Mouse (Mus musculus) heart, embryonic 10.5 days (tissue): ENCODE measurements around the gene Ear6. TPM values are rescaled to one million over a fixed set of nuclear protein-coding genes. Genes with fewer than 3 reads are reported as not detected.
"Not testable (repeated sequence)": the region's sequence is repeated elsewhere in the genome, so short reads cannot be mapped to it uniquely, and the experiment has no call there.

Source experiments
- DNase-seq: peaks from one replicate; pipeline ENCODE4 v3.0.0-alpha.2; 2017; ENCODE audit warnings: low spot score
- H3K27ac ChIP-seq: fragments of 300-500 bp; sonication (generic); 2 replicates; pipeline ENCODE4 v1.5.1; 2016; ENCODE audit warnings: mild to moderate bottlenecking
- H3K27me3 ChIP-seq: fragments of 300-500 bp; sonication (generic); 2 replicates; pipeline ENCODE4 v1.6.1; 2016; ENCODE audit warnings: mild to moderate bottlenecking; ENCODE audit not compliant: poor library complexity, insufficient read depth, severe bottlenecking
- H3K36me3 ChIP-seq: fragments of 300-500 bp; sonication (generic); 2 replicates; pipeline ENCODE4 v1.6.1; 2016; ENCODE audit warnings: mild to moderate bottlenecking, moderate library complexity
- H3K4me1 ChIP-seq: fragments of 300-500 bp; sonication (generic); 2 replicates; pipeline ENCODE4 v1.6.1; 2016; ENCODE audit warnings: mild to moderate bottlenecking
- H3K4me3 ChIP-seq: fragments of 300-500 bp; sonication (generic); 2 replicates; pipeline ENCODE4 v1.5.1; 2016; ENCODE audit warnings: mild to moderate bottlenecking, moderate library complexity
- H3K9me3 ChIP-seq: fragments of 300-500 bp; sonication (generic); 2 replicates; pipeline ENCODE4 v1.6.1; 2016; ENCODE audit warnings: mild to moderate bottlenecking, moderate library complexity
- WGBS: fragments of 180-500 bp; shearing (Covaris S2); methylation state at CpG from one replicate; pipeline ENCODE4 v1.1.7; 2016; 5-methylcytosine and 5-hydroxymethylcytosine counted together
- polyA plus RNA-seq: library from polyadenylated mRNA; unstranded; fragments of >200 nt; fragmentation: Nextera tagmentation; extraction: Ambion mirVana; gene quantifications from 2 replicates; pipeline ENCODE4 v1.2.1, GENCODE M21; 2016

The Ear6 gene
- polyA plus RNA-seq = not detected in 2 replicates

DNA sequence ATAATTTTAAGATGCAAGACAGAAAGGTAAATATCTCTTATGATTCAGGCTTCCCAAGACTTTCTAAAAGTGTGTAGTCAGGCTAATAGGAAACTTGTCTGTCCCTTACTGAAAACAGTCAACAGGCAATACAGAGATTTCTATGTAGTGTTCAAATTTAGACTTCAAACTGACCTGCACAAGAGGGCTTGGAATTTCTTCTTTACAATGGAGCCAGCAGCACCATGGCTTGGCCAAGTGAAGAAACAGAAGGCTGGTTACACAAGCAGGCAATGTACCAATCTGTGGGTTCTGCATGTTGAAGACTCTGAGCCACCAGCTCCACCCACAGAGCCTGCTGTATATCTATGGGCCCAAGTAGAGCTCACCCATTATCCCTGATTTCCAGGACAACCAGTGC, at the start of gene Ear6:
Gene Ear6 (plus strand): TSS at position 301 of the 400 bp plus-strand sequence.
- no peak for DNase-seq
- Histone ChIP-seq H3K4me3 (no peak within 1 kb of the TSS), H3K4me1 (no peaks in the 10 kb centered on the region)

GRCm38 (mm10) chr14:51826625-51827024, 26.9 kb upstream of the Ear6 start:
- H3K4me1 ChIP-seq = no peaks in the 10 kb centered on the region
- WGBS = 56% methylated on average over 1 of the region's 1 CpGs

More for the DNA sequence above, at the start of gene Ear6:
- Histone ChIP-seq H3K36me3 (no peaks in the 10 kb centered on the region), H3K27me3 (no peaks in the 10 kb centered on the region), H3K9me3 (no peaks in the 10 kb centered on the region), H3K27ac (no peak within 1 kb of the TSS)

GRCm38 (mm10) chr14:51827842-51828241, 25.7 kb upstream of the Ear6 start:
- DNase-seq, H3K36me3 ChIP-seq, H3K9me3 ChIP-seq, H3K27me3 ChIP-seq, H3K27ac ChIP-seq, H3K4me3 ChIP-seq, H3K4me1 ChIP-seq: not testable (repeated sequence)
- 36% methylated on average over 5 of the region's 5 CpGs for WGBS

More at GRCm38 (mm10) chr14:51826625-51827024, 26.9 kb upstream of the Ear6 start:
- Histone ChIP-seq H3K4me3 (no peak overlapping the region), H3K9me3 (no peaks in the 10 kb centered on the region), H3K27ac (no peak overlapping the region), H3K36me3 (no peaks in the 10 kb centered on the region), H3K27me3 (no peaks in the 10 kb centered on the region)
- DNase-seq = no peak

DNA sequence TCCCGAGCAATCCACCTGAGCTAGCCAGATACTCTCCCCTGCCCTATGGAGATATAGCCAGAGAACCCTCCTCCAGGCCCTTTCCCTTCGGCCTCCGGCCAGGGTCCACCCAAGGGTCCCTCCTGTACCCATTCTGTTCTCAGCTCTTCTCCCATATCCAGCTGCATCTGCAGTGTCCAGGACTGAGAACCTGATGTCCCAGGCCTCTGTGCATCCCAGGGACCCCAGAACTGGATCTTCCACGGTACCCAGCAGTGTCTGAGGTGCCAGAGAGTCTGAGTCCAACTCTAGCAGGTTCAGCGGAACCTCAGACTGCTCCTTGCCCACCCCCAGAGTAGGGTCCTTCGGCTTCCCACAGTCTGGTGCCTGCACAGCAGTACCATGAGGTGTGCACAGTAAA, 24.3 kb upstream of the Ear6 start:
- H3K27me3 ChIP-seq = no peaks in the 10 kb centered on the region
- no peaks in the 10 kb centered on the region for H3K9me3 ChIP-seq
- no peak overlapping the region for H3K27ac ChIP-seq
- no peak overlapping the region for H3K4me3 ChIP-seq
- no peak for DNase-seq
- 67% methylated on average over 6 of the region's 6 CpGs for WGBS
- no peaks in the 10 kb centered on the region for H3K4me1 ChIP-seq
- no peaks in the 10 kb centered on the region for H3K36me3 ChIP-seq

- H3K9me3 ChIP-seq, H3K36me3 ChIP-seq, DNase-seq, H3K27me3 ChIP-seq, H3K4me3 ChIP-seq, H3K27ac ChIP-seq, H3K4me1 ChIP-seq: not testable (repeated sequence)
- 25% methylated on average over 2 of the region's 2 CpGs for WGBS
Measured at GRCm38 (mm10) chr14:51838480-51838879, 15.0 kb upstream of the Ear6 start.

DNA sequence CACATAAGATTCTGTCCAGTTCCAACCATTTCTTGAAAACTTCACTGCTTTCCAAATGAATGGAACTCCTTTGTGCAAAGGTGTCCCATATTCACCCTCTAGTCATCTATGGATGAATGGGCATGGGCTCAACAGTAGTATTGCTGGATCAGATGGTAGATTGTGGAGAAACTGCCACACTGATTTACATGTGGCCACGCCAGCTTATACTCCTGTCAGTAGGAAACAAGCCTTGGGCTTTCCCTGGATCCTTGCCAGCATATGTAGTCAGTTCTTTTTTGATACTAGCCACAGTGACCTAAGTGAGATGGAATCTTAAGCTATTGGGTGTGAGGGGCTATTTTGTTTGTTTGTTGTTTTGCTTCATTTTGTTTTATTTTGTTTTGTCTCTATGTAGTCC, 11.2 kb upstream of the Ear6 start:
- no peaks in the 10 kb centered on the region for H3K4me1 ChIP-seq
- no peak for DNase-seq
- 62% methylated on average over 1 of the region's 1 CpGs for WGBS
- no peaks in the 10 kb centered on the region for H3K36me3 ChIP-seq
- H3K27ac ChIP-seq = no peak overlapping the region
- no peaks in the 10 kb centered on the region for H3K9me3 ChIP-seq
- no peak overlapping the region for H3K4me3 ChIP-seq
- 0 out of 2 replicates have a peak, but pooled peaks cover 3% of the 10 kb centered on the region for H3K27me3 ChIP-seq

- H3K9me3 ChIP-seq = no peaks in the 10 kb centered on the region
- 0 out of 2 replicates have a peak, but pooled peaks cover 5% of the 10 kb centered on the region for H3K27me3 ChIP-seq
- 79% methylated on average over 2 of the region's 2 CpGs for WGBS
- H3K36me3 ChIP-seq = no peaks in the 10 kb centered on the region
- H3K27ac ChIP-seq = no peak overlapping the region
- no peak for DNase-seq
- H3K4me1 ChIP-seq = no peaks in the 10 kb centered on the region
- no peak overlapping the region for H3K4me3 ChIP-seq
Measured at GRCm38 (mm10) chr14:51842781-51843180, 10.7 kb upstream of the Ear6 start.

DNA sequence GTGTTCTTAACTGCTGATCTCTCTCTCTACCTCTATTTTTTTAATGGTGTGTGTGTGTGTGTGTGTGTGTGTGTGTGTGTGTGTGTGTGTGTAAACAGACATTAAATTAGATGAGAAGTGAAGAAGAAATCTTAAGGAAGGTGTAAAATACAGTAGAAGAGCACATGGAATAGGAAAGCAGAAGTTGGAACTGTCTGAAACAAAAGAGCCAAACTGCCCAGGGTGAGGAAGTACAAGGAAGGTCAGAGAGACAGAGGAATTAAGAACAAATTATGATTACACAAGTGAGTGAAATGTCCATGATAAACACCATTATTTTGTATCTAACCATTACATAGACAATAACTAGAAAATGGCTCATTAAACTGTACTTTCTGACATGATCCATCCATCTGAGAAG, 9.6 kb upstream of the Ear6 start:
- Histone ChIP-seq H3K4me3 (no peak overlapping the region), H3K27me3 (0 out of 2 replicates have a peak, but pooled peaks cover 5% of the 10 kb centered on the region), H3K9me3 (no peaks in the 10 kb centered on the region), H3K4me1 (no peaks in the 10 kb centered on the region), H3K27ac (no peak overlapping the region), H3K36me3 (no peaks in the 10 kb centered on the region)
- DNase-seq = no peak

DNA sequence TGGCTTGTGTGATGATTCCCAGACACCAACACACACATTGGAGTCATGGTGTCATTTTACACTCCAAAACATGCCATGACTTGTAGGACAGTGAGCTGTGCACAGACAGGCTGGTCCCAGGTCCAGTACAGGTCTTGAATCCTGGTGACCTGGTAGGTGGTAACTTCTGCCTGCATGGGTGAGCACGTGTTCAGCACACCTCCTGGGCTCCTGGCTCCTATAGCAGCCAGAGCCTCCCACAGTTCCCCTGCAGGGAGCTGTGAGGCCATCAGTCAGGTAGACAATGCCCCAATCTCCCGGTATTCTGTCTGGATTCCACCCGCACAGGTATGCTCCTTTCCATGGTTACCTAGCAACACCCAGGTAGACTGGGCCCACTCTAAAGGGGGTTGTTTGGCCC, 6.9 kb upstream of the Ear6 start:
- Histone ChIP-seq H3K27me3 (0 out of 2 replicates have a peak, but pooled peaks cover 5% of the 10 kb centered on the region), H3K4me1 (no peaks in the 10 kb centered on the region), H3K27ac (no peak overlapping the region), H3K36me3 (no peaks in the 10 kb centered on the region), H3K4me3 (no peak overlapping the region), H3K9me3 (no peaks in the 10 kb centered on the region)
- 58% methylated on average over 3 of the region's 3 CpGs for WGBS
- DNase-seq = no peak

GRCm38 (mm10) chr14:51851006-51851405, 2.5 kb upstream of the Ear6 start:
- H3K4me1 ChIP-seq, H3K4me3 ChIP-seq, H3K27ac ChIP-seq, H3K36me3 ChIP-seq, H3K27me3 ChIP-seq, DNase-seq, H3K9me3 ChIP-seq: not testable (repeated sequence)
- WGBS = 40% methylated on average over 3 of the region's 3 CpGs

DNA sequence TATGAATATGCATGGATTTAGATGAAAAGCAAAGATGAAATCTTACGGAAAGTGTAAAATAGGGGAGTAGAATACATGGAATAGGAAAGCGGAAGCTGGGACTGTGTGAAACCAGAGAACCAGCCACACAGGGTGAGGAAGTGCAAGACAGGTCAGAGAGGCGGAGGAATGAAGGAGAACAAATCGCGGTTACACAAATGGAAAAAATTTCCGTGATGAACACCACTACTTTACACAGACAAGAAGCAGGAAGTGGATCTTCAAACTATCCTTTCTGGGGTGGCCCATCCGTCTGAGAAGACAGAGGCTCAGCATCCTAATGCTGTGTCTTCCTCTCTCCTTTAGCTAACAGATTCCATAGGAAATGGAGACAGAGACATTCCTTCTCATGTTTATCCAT, 1.8 kb downstream of the Ear6 start:
- not testable (repeated sequence) for DNase-seq, H3K4me3 ChIP-seq
- WGBS = 74% methylated on average over 7 of the region's 7 CpGs

GRCm38 (mm10) chr14:51863603-51864002, 10.1 kb downstream of the Ear6 start:
- H3K9me3 ChIP-seq, H3K4me1 ChIP-seq, H3K27me3 ChIP-seq, DNase-seq, H3K36me3 ChIP-seq, H3K27ac ChIP-seq, H3K4me3 ChIP-seq: not testable (repeated sequence)
- 6% methylated on average over 1 of the region's 1 CpGs for WGBS

More for the DNA sequence above, 1.8 kb downstream of the Ear6 start:
- not testable (repeated sequence) for H3K36me3 ChIP-seq, H3K4me1 ChIP-seq, H3K9me3 ChIP-seq, H3K27ac ChIP-seq, H3K27me3 ChIP-seq

DNA sequence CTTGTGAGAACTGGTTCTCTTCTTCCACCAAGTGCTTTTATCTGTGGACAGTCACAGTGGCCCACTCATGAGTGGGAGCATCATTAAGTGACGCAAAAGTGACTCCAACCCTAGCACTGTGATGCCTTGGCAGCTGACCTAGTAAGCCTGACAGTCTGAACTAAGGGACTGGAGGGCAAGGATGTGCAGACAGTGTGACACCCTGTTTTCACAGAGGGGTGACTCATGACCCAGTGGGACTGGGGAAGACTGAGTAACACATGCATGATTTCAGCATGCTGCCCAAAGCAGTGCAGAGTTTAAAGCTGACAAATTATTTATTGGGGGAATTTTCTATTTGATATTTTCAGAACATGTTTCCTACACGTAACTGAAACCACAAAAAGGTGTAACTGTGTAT, 17.3 kb downstream of the Ear6 start:
- no peaks in the 10 kb centered on the region for H3K9me3 ChIP-seq
- no peak overlapping the region for H3K27ac ChIP-seq
- no peaks in the 10 kb centered on the region for H3K4me1 ChIP-seq
- no peak for DNase-seq
- no peaks in the 10 kb centered on the region for H3K36me3 ChIP-seq
- no peak overlapping the region for H3K4me3 ChIP-seq
- 64% methylated on average over 2 of the region's 2 CpGs for WGBS
- H3K27me3 ChIP-seq = no peaks in the 10 kb centered on the region

- WGBS = 78% methylated on average over 9 of the region's 9 CpGs
- H3K4me3 ChIP-seq = no peak overlapping the region
- H3K4me1 ChIP-seq = no peaks in the 10 kb centered on the region
- no peak for DNase-seq
- H3K27ac ChIP-seq = no peak overlapping the region
- H3K36me3 ChIP-seq = no peaks in the 10 kb centered on the region
- no peaks in the 10 kb centered on the region for H3K9me3 ChIP-seq
- H3K27me3 ChIP-seq = no peaks in the 10 kb centered on the region
Measured at GRCm38 (mm10) chr14:51871741-51872140, 18.2 kb downstream of the Ear6 start.
